Mouse (Mus musculus) stomach, embryonic 14.5 days (tissue): Measurements from ENCODE around the gene Plet1. TPM values are rescaled to one million over a fixed set of nuclear protein-coding genes. Genes with fewer than 3 reads are reported as not detected.
A peak's percentile ranks its signal among the peaks of the same experiment; 100 is the strongest.

Experiments
- ATAC-seq: fragments of 200-750 bp; cut with Nextera tagmentation; 2 replicates; pipeline ENCODE4 v1.8.0; 2017; ENCODE audit warnings: low read depth, moderate TSS enrichment; ENCODE audit not compliant: insufficient number of reproducible peaks, insufficient read depth, low FRiP score
- H3K27ac ChIP-seq: fragments of 300-500 bp; sonication (generic); 2 replicates; pipeline ENCODE4 v1.5.1; 2014; ENCODE audit warnings: mild to moderate bottlenecking, low read length, moderate library complexity, mixed read lengths
- H3K27me3 ChIP-seq: fragments of 300-500 bp; sonication (generic); 2 replicates; pipeline ENCODE4 v1.6.1; 2014; ENCODE audit warnings: low read length, control low read depth, mixed read lengths; ENCODE audit not compliant: control insufficient read depth, insufficient read depth
- H3K36me3 ChIP-seq: fragments of 300-500 bp; sonication (generic); 2 replicates; pipeline ENCODE4 v1.6.1; 2014; ENCODE audit warnings: mild to moderate bottlenecking, control low read depth, low read length, moderate library complexity, mixed read lengths; ENCODE audit not compliant: control insufficient read depth, insufficient read depth
- H3K4me1 ChIP-seq: fragments of 300-500 bp; sonication (generic); 2 replicates; pipeline ENCODE4 v1.6.1; 2014; ENCODE audit warnings: low read length, control low read depth, mixed read lengths; ENCODE audit not compliant: control insufficient read depth, insufficient read depth
- H3K4me2 ChIP-seq: fragments of 300-500 bp; sonication (generic); replicated peaks from 2 replicates; pipeline ENCODE4 v1.6.1; 2014; ENCODE audit warnings: low read depth, low read length, control low read depth
- H3K4me3 ChIP-seq: fragments of 300-500 bp; sonication (generic); 2 replicates; pipeline ENCODE4 v1.5.1; 2014; ENCODE audit warnings: low read depth, low read length, control low read depth
- H3K9ac ChIP-seq: fragments of 300-500 bp; sonication (generic); replicated peaks from 2 replicates; pipeline ENCODE4 v1.6.1; 2014; ENCODE audit warnings: low read depth, mild to moderate bottlenecking, control low read depth, low read length, moderate library complexity, mixed read lengths
- H3K9me3 ChIP-seq: fragments of 300-500 bp; sonication (generic); 2 replicates; pipeline ENCODE4 v1.6.1; 2016; ENCODE audit warnings: low read depth, low read length, control low read depth; ENCODE audit not compliant: control insufficient read depth
- WGBS: fragments of 180-500 bp; shearing (Covaris S2); extraction: QIAGEN DNeasy Blood & Tissue Kit; methylation state at CpG from one replicate; pipeline ENCODE4 v1.1.7; 2014; 5-methylcytosine and 5-hydroxymethylcytosine counted together
- polyA plus RNA-seq: library from polyadenylated mRNA; unstranded; fragments of >200 nt; fragmentation: Nextera tagmentation; extraction: Ambion mirVana; gene quantifications from 2 replicates; pipeline ENCODE4 v1.2.1, GENCODE M21; 2014

Gene Plet1
- polyA plus RNA-seq, 1 experiment from 2014 or later, result 2.4 TPM

DNA sequence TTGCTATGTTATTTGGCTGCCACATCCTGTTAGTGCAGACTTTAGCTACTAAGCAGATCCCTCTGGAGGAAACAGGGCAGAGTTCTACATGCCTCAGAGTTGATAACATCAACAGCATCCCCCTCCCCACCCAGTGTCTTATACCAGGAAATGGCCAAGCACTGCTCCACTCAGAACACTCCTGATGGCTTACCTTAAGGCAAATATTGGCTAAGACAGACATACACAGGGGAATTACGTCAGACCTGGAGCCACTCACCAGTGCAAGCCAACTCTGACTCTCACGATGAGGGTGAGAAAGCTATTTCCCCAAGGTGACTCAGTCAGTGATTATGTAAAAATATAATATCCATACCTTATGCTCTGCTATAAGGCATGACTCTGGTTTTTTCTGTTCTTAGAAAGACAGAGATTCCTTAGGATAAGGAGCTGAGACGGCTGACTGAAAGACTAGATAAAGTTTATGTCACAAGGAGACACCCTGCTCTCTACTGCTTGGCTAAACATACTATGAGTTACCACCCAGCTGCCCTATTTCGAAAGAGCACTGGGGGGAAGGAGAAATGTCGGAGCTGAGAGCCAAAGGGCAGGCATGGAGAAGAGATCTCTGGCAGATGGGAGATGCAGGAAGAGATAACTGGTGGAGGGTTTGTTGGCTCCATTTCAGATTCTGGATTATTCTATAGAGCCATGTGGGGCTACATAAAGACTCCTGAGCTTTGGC lies 23.8 kb upstream of the Plet1 start:
- no peak for ATAC-seq
- 67% methylated on average over 5 of the region's 5 CpGs for WGBS
- H3K4me2 ChIP-seq, result no peak overlapping the region
- no peaks in the 10 kb centered on the region for H3K9me3 ChIP-seq
- peak overlapping the region; percentile 55; the same call in 1 of the 2 replicates for H3K27ac ChIP-seq
- no peak overlapping the region for H3K9ac ChIP-seq
- H3K4me1 ChIP-seq, result no peaks in the 10 kb centered on the region
- no peak overlapping the region for H3K4me3 ChIP-seq
- no peaks in the 10 kb centered on the region for H3K27me3 ChIP-seq
- no peaks in the 10 kb centered on the region for H3K36me3 ChIP-seq

DNA sequence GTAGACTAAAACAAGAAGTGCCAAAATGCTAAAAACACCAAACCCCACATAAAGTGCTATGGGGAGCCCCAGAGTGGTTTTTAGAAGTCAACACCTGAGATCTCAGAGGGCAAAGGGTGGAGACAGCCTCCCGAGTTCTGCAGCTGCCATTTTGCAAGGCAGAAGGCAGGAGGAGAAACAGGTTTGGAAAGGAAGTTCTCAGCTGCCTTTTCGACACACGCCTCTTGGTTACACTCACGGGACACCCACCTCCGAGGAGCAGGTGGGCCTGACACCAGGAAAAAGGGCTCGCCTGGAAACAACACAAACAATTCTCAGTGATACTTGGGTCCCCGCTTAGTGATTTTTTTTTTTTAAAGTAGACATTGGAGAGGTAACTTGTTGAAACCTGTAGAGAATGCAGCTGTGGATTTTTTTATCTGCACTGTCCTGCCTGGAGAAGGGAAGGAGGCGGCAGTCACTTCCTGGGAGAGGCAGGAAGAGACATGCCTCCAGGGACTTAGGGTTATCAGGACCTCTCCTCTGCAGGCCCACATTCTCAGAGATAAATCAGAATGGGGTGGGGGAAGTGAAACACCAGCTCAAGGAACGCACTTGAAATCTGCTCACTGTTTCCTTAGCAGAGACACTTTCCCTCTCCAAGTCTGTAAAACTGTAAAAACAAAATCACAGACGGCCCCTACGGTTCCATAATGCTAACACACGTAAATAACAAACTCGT lies 23.0 kb upstream of the Plet1 start:
- Histone ChIP-seq H3K9me3 (no peaks in the 10 kb centered on the region), H3K4me3 (no peak overlapping the region), H3K4me2 (no peak overlapping the region), H3K9ac (no peak overlapping the region), H3K4me1 (no peaks in the 10 kb centered on the region), H3K36me3 (no peaks in the 10 kb centered on the region), H3K27me3 (no peaks in the 10 kb centered on the region), H3K27ac (peak overlapping the region; percentile 55; the same call in 1 of the 2 replicates)
- ATAC-seq, result no peak
- WGBS, result 44% methylated on average over 13 of the region's 13 CpGs

DNA sequence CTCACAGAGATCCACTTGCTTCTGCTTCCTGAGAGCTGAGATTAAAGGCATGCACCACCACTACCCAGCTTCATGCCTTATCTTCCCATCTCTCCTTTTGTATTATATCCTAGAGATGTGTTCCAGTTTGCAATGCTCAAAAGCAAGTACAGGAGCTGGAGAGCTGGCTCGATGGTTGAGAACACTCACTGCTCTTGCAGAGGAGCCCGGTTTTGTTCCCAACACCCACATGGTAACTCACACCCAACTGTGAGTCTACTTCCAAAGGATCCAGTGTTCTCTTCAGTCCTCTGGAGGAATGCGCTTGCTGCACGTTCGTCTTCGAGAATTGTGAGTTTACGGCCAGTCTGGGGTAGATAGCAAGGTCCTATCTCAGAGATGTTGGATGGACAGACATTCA lies 19.0 kb upstream of the Plet1 start:
- H3K36me3 ChIP-seq, result no peaks in the 10 kb centered on the region
- H3K9ac ChIP-seq, result no peak overlapping the region
- no peak overlapping the region for H3K4me2 ChIP-seq
- no peak overlapping the region for H3K27ac ChIP-seq
- WGBS, result 79% methylated on average over 7 of the region's 7 CpGs
- H3K27me3 ChIP-seq, result no peaks in the 10 kb centered on the region
- H3K9me3 ChIP-seq, result no peaks in the 10 kb centered on the region
- H3K4me1 ChIP-seq, result peaks cover 9% of the 10 kb centered on the region; the same call in 1 of the 2 replicates
- H3K4me3 ChIP-seq, result no peak overlapping the region
- no peak for ATAC-seq

DNA sequence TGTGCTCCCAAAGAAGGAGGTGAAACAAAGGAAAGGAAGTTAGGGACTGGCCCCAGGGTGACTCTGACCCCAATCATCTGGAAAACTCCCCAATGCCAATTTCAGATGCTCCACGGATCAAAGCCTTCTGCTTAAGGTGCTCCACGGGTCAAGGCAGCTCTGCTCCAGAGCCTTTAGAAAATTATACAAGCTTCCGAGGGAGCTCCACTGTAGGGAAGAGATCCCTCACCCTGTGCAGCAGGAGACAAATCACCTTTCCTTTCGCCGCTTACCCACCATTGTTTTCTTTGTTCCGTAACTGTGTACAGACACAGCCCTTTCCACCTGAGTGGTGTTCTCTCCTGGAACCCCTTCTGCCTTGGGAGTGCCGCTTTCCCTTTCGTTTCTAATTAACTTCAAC lies 18.6 kb upstream of the Plet1 start:
- no peak overlapping the region for H3K9ac ChIP-seq
- 65% methylated on average over 8 of the region's 8 CpGs for WGBS
- no peaks in the 10 kb centered on the region for H3K9me3 ChIP-seq
- no peak overlapping the region for H3K27ac ChIP-seq
- no peak for ATAC-seq
- H3K4me1 ChIP-seq, result peaks cover 9% of the 10 kb centered on the region; the same call in 1 of the 2 replicates
- no peaks in the 10 kb centered on the region for H3K27me3 ChIP-seq
- H3K4me3 ChIP-seq, result no peak overlapping the region
- H3K36me3 ChIP-seq, result no peaks in the 10 kb centered on the region
- no peak overlapping the region for H3K4me2 ChIP-seq

DNA sequence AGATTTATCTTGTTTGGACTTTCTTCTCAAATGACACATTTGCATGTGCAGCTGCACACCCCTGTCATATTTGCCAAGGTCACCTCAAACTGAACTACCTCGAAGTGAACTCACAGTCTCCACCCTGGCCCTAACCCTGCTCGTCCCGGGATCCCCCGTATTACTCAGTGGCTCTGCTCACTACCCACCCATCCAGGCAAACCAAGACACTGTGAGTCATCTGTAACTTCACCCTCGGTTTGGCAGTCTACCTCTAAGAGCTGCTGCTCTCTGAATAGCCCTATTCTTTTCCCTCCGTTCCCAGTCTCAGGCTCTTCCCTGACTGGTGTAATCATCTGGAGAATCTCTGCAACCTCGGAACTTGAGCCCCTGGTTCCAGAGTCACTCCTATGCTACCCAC lies 17.7 kb upstream of the Plet1 start:
- no peaks in the 10 kb centered on the region for H3K27me3 ChIP-seq
- no peak; the same call in 1 of the 2 replicates for ATAC-seq
- H3K36me3 ChIP-seq, result no peaks in the 10 kb centered on the region
- no peak overlapping the region for H3K4me2 ChIP-seq
- H3K9me3 ChIP-seq, result no peaks in the 10 kb centered on the region
- H3K9ac ChIP-seq, result no peak overlapping the region
- H3K4me3 ChIP-seq, result no peak overlapping the region
- H3K27ac ChIP-seq, result no peak overlapping the region
- WGBS, result 64% methylated on average over 7 of the region's 7 CpGs
- peaks cover 9% of the 10 kb centered on the region; the same call in 1 of the 2 replicates for H3K4me1 ChIP-seq

DNA sequence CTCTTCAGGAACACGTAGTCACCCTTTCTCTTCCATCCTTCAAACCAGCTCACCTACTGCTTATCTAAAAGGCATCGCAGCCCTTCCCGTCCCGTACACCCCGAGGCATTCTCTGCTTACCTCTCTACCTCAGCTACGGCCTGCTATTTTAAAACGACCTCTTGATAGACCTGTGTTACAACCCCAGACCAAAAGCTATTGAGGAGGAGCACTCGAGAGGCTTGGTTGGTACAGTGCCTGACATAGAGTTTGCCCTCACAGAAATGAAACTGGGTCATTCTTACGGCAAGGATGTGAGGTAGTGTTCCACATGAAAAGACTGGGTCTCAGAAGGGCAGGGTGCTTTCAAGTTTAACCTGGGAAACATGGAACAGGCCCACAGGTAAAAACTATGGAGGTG lies 17.1 kb upstream of the Plet1 start:
- no peaks in the 10 kb centered on the region for H3K9me3 ChIP-seq
- H3K4me3 ChIP-seq, result no peak overlapping the region
- no peak overlapping the region for H3K27ac ChIP-seq
- no peaks in the 10 kb centered on the region for H3K27me3 ChIP-seq
- peaks cover 9% of the 10 kb centered on the region; the same call in 1 of the 2 replicates for H3K4me1 ChIP-seq
- H3K9ac ChIP-seq, result no peak overlapping the region
- H3K4me2 ChIP-seq, result no peak overlapping the region
- 88% methylated on average over 9 of the region's 9 CpGs for WGBS
- no peaks in the 10 kb centered on the region for H3K36me3 ChIP-seq
- ATAC-seq, result no peak

DNA sequence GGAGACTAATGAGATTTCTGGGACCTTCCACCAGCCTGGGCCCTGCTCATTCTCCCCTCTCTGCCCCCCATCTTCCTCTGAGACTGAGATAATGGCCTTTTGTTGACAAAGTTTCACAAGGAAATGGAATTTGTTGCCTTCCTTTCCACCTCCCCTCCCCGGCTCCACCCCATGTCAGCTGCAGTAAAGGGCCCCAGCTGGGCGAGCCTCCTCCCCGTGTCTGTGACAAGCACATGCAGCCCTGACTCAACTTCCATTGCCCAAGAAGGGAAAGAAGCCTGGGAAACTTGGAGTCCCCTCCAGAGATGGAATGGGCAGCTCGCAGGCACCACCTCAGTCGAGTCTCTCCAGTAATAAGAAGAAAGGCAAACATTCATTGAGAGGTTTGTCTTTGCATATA lies 15.5 kb upstream of the Plet1 start:
- Histone ChIP-seq H3K4me1 (peaks cover 9% of the 10 kb centered on the region; the same call in 1 of the 2 replicates), H3K27me3 (no peaks in the 10 kb centered on the region), H3K9ac (no peak overlapping the region), H3K36me3 (no peaks in the 10 kb centered on the region), H3K9me3 (no peaks in the 10 kb centered on the region), H3K4me3 (no peak overlapping the region), H3K27ac (no peak overlapping the region), H3K4me2 (no peak overlapping the region)
- ATAC-seq, result no peak
- WGBS, result 11% methylated on average over 5 of the region's 5 CpGs

DNA sequence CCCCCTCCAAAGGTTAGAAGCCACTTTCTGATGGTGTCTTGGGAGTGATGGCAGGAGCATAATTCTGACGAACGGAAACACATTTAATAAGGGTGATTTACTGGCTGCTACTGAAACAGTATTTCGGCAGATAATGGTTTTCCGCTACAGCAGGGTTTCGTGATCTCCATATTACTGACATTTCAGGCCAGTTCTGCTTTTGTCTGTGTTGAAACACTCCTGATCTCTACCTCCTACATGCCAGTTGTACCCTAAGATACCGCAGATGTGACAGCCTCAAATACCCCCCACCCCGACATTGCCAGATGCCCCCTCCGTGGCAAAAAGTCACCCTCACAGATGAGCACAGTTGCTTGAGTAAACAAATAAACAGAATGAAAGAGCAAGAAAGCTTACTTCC lies 14.8 kb upstream of the Plet1 start:
- no peak for ATAC-seq
- 35% methylated on average over 8 of the region's 8 CpGs for WGBS
- no peaks in the 10 kb centered on the region for H3K9me3 ChIP-seq
- H3K36me3 ChIP-seq, result no peaks in the 10 kb centered on the region
- H3K4me1 ChIP-seq, result peaks cover 9% of the 10 kb centered on the region; the same call in 1 of the 2 replicates
- no peak overlapping the region for H3K4me3 ChIP-seq
- H3K4me2 ChIP-seq, result no peak overlapping the region
- no peaks in the 10 kb centered on the region for H3K27me3 ChIP-seq
- no peak overlapping the region for H3K9ac ChIP-seq
- no peak overlapping the region for H3K27ac ChIP-seq
